Mouse (Mus musculus): Measurements from ENCODE around the gene Nudt16l1. TPM values are rescaled to one million over a fixed set of nuclear protein-coding genes. Genes with fewer than 3 reads are reported as not detected.

The Nudt16l1 gene
- total RNA-seq, 4 experiments from 2014 or later: 75.9 to 85.5 (median 78.3) TPM

DNA sequence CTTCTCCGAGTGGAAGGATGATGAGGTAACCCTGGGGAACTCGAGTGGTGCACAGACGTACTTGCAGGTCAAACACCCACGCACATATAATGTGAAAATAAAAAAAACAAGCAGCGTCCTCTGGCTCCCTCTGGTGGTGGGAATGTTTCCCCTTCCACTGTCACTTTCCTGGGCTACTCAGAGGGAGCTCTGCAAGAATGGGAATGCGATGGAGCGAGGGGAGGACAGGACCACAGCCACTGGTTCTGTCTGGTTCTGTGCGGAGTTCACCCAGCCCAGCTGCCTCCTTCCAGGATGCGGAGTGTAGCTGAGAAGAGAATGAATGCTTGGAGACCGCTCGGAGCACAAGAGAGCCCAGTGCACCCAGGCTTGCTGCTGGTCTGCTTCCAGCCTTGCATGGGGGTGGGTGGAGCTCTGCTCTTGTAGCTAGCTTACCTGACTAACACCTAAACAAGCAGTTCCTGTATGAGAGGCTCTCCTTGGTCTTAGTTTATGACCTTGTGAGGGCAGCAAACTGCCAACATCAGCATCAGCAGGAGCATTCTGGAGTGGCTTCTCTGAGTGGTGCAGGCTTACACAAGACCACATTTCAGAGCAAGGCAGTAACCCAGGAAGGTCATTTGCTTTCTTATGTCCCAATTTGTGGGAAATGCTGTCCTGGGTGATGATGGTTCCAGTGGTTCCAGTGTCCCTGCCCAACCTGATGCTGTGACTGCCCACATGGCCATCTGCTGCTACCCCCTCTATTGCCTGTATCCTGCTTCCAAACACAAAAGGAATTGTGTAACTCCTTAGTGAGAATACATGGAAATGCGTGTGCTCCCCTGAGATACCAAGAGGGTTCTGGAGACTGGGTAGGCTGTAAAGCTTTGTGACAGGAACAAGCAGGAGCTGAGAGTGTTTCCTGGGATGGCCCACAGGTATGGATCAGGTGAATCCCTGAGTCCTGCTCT is 24.5 kb upstream of the Nudt16l1 start:
- peak; percentile 75 for DNase-seq

- no peak for DNase-seq
These were observed 22.6 kb upstream of the Nudt16l1 start for GRCm38 (mm10) chr16:4915931-4916330.

DNA sequence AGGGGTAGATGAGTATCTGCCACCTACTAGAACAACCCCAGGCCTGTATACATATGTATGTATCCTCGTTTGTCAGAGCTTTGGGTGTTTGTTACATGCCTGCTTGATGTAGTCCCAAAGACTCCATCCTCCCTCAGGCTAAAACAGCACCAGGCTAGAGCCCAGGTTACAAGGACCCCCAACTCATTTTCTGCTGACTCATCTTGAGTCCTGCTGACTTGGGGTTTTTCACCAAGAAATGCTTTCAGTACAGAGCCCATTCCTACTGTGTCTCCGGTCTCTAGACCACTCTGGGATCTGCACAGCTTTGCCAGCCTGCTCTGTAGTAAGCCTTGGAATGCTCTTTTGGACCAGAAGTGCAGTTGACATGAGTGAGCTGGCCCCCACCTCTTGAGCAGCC is 22.0 kb upstream of the Nudt16l1 start:
- no peak for DNase-seq

GRCm38 (mm10) chr16:4920556-4920955 is 18.0 kb upstream of the Nudt16l1 start:
- no peak for DNase-seq

DNA sequence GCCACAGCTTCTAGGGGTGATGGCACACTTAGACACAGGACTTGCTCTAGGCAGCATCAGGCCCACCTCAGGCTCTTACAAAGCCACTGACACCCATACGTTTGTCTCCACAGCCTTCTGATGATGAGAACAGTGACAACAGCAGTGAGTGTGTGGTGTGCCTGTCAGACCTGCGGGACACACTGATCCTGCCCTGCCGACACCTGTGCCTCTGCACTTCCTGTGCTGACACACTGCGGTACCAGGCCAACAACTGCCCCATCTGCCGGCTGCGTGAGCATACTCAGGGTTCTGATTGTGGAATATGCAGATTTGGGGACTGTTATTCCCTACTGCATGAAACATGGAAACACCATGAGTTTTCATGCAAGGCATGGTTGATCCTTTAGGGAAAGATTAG is 16.1 kb upstream of the Nudt16l1 start:
- DNase-seq: no peak

- no peak for DNase-seq
These were observed 14.6 kb upstream of the Nudt16l1 start for GRCm38 (mm10) chr16:4923996-4924395.

DNA sequence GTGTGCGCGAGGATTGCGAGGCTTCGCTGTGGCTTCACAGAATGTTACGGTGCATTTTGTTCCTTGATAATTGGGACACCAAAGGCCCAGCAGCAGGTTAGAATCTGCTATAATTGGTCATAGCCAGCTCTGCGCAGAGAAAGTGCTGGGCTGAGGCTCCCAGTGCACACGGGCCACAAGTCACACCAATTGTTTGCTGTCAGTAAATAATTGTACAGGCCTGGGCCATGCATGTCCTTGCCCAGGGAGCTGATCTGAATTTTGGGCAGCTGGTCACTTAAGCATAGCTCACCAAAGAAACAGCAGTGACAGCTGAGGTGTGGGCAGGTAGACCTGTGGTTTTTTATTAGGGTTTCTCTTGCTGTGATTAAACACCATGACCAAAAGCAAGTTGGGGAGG is 10.6 kb upstream of the Nudt16l1 start:
- DNase-seq: no peak

DNA sequence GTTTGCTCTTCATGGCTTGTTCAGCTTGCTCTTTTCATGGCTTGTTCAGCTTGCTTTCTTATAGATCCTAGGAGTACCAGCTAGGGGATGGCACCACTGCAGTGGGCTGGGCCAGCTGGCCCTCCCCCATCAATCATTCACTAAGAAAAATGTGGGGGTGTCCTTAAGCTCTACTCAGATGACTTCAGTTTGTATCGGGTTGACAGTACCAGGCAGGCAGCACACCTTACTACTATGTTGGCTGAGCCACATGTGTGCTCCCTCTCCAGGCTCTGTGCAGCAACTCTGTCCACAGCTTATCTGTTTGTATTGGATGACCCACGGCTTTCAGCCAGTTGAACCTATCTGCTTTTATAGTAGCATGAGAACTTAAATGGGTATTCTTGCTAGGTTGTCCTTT is 10.1 kb upstream of the Nudt16l1 start:
- no peak for DNase-seq

- DNase-seq: no peak
These were observed 6.1 kb upstream of the Nudt16l1 start for GRCm38 (mm10) chr16:4932429-4932828.

- DNase-seq: no peak
These were observed 3.1 kb upstream of the Nudt16l1 start for GRCm38 (mm10) chr16:4935430-4935829.

DNA sequence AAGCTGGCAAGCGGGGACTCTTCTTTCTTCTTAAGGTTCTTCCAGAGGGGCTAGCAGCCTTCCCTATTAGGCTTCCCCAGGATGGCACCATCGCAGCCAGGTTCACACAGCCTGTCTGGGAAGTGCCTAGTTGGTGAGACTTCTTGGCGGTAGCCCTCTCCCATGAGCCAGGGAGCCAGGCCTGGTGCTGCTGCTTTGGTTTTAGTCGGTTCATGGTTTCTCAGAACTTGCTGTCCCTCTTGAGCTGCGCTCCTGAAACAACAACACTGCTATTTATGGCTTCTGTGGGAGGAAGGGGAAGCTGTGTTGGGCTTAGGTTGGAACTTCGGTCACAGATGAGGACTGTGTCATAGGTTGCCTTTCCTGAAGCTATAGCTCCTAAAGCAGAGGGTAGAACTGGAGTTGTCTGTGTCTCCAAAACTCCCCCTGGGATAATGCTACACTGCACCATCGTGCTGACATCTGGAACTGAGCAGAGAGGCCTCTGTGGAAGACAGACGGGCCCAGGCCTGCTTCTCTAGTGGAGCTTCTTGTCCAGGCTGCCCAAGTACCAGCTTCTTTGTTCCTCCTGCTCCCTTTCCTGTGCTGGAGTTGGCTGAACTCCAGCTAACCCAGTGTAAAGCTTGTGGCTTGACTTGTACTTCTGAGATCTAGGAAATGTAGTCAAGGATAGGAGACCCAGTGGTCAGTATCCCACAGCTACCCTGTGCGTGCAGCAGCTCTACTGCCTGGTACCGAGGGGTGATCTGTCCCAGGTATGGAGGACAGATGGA is 2.4 kb upstream of the Nudt16l1 start:
- no peak for DNase-seq

DNA sequence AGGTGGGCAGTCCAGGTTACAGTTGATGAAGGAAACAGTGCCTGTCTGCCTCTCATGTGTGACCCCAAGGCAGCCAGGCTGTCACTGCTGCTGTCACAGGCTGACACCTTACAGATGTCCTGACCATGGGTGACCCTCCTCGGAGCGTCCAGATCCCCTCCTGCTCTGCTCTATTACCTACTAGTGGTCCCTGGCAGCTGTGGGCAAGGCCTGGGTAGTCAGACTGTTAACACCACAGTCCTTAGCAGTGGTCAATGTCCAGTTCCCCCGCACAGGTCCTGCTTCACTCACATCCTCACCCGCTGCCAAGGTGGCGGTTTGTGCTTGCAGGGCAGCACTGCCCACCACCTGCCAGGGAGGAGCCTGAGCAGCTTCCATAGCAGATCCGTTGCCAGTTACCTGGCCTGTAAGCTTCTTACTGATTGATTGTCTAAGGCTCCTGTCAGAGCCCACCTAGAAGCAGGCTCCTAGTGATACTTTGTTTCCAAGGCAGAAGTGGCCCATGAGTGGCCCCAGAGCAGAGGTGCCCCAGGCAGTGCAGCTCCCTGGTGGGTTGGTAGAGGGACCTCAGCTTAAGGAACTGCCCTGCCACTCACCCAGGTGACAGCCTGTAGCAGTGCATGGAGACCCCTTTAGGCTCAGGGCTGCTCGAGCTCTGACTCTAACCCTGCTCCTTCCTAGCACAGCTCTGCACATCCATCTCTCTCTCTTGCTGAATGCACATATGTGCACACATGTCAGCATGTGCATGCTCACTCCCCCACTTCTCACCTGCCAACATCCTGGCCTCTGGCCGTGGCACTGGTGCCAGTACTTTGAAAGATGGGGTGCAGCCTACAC is 990 bp upstream of the Nudt16l1 start:
- no peak for DNase-seq

DNA sequence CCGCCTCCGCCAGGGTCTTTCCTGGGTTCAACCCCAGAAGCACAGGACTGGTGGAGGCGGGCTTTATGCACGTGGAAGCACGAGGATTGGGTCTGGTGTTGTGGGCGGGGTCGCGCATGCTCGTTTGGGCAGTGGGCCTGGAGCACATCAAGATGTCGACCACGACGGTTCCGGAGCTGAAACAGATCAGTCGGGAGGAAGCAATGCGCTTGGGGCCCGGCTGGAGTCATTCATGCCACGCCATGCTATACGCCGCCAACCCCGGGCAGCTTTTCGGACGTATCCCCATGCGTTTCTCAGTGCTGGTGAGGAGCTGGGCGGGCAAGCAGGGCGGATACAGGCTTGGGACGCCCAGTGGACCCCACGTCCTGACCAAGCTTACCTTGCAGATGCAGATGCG is 428 bp downstream of the Nudt16l1 start:
- peak; percentile 94 for DNase-seq

GRCm38 (mm10) chr16:4939412-4939811 is 851 bp downstream of the Nudt16l1 start:
- peak; percentile 55 for DNase-seq

- no peak for DNase-seq
These were observed 1.8 kb downstream of the Nudt16l1 start for GRCm38 (mm10) chr16:4940311-4940850.

GRCm38 (mm10) chr16:4941016-4941415 is 2.5 kb downstream of the Nudt16l1 start:
- DNase-seq: no peak

- DNase-seq: no peak
These were observed 4.3 kb downstream of the Nudt16l1 start for GRCm38 (mm10) chr16:4942868-4943267.

DNA sequence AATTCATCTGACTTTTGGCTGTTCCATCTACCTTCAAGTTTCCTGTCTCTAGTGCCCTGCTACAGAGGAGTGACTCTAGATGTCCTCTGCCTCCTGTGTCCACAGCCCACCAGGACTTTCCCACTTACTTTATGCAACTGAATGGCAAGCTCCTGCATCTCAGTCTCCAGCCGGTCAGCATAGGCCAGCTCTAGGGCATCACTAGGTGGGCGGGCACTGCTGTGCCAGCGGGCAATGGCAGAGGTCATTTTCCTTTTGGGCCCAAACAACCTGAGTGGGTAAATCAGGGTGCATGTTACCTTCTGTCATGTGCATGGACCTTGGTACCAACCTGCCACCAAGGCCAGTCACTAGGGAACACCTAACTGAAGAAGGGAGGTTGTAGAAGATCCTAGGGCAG is 4.9 kb downstream of the Nudt16l1 start:
- no peak for DNase-seq

GRCm38 (mm10) chr16:4945415-4945814 is 6.9 kb downstream of the Nudt16l1 start:
- DNase-seq: no peak

DNA sequence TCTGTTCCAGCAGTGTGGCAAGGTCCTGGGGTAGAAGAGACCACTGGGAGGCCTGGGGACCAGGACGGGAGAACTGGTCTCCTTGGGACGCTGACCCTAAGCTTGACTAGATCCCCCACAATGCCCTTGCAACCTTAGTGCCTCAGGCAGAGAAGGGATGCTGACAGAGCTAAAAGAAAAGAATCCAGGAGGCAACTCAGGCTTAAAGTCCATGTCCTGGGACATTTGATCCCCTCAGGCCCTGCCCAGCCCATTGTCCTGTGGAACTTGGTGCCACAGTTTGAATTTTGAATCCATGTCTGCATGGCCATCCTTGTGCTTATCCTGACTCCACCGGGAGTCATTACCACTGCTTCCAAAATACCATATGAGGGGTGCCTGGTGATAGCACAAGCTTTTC is 7.6 kb downstream of the Nudt16l1 start:
- no peak for DNase-seq

- DNase-seq: no peak
These were observed 8.8 kb downstream of the Nudt16l1 start for GRCm38 (mm10) chr16:4947378-4947777.

DNA sequence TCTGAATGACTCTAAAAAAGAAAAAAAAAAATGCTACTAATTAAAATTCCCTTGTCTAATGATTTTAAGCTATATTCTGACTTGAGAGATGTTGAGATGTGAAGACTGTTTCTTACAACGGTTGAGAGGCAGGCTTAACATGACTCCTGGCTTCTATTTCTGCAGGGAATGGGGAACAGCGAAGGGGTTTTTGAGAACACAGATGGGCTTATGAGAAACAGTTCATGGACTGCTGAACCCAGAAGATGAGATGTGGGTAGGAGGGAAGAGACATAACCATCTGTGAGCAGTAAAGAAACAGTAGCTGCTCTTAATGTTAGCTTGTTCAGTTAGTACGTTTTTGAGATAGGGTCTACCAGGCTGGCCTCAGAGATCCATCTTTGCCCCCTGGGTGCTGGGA is 18.0 kb downstream of the Nudt16l1 start:
- DNase-seq: no peak

Data from adrenal gland, adult 8-10 months (tissue).